Mouse (Mus musculus) lung, embryonic 14.5 days (tissue): Measurements from ENCODE around the gene Ckb. TPM values are rescaled to one million over a fixed set of nuclear protein-coding genes. Genes with fewer than 3 reads are reported as not detected.
A peak's percentile ranks its signal among the peaks of the same experiment; 100 is the strongest.

Source experiments
- ATAC-seq: fragments of 200-750 bp; cut with Nextera tagmentation; 2 replicates; pipeline ENCODE4 v1.8.0; 2017; ENCODE audit warnings: mild to moderate bottlenecking, moderate TSS enrichment, moderate library complexity; ENCODE audit not compliant: insufficient read depth
- DNase-seq: peaks from one replicate; pipeline ENCODE4 v3.0.0-alpha.2; 2015
- H3K27ac ChIP-seq: fragments of 300-500 bp; sonication (generic); 2 replicates; pipeline ENCODE4 v1.5.1; 2014; ENCODE audit warnings: low read depth, mild to moderate bottlenecking, moderate library complexity
- H3K27me3 ChIP-seq: fragments of 300-500 bp; sonication (generic); 2 replicates; pipeline ENCODE4 v1.6.1; 2014; ENCODE audit warnings: low read length, control low read depth; ENCODE audit not compliant: insufficient read depth
- H3K36me3 ChIP-seq: fragments of 300-500 bp; sonication (generic); 2 replicates; pipeline ENCODE4 v1.6.1; 2014; ENCODE audit warnings: control low read depth; ENCODE audit not compliant: insufficient read depth
- H3K4me1 ChIP-seq: fragments of 300-500 bp; sonication (generic); 2 replicates; pipeline ENCODE4 v1.6.1; 2014; ENCODE audit warnings: antibody characterized with exemption, control low read depth; ENCODE audit not compliant: insufficient read depth
- H3K4me2 ChIP-seq: fragments of 300-500 bp; sonication (generic); 2 replicates; pipeline ENCODE4 v1.6.1; 2014; ENCODE audit warnings: mild to moderate bottlenecking
- H3K4me3 ChIP-seq: fragments of 300-500 bp; sonication (generic); 2 replicates; pipeline ENCODE4 v1.5.1; 2014; ENCODE audit warnings: low read depth, low read length
- H3K9ac ChIP-seq: fragments of 300-500 bp; sonication (generic); 2 replicates; pipeline ENCODE4 v1.6.1; 2014
- H3K9me3 ChIP-seq: fragments of 300-500 bp; sonication (generic); 2 replicates; pipeline ENCODE4 v1.6.1; 2016; ENCODE audit warnings: low read depth, low read length, control low read depth
- CTCF ChIP-seq: IDR thresholded peaks from 2 replicates; pipeline ENCODE4 v1.5.1; 2016; ENCODE audit warnings: antibody characterized with exemption, low read depth
- WGBS: fragments of 180-500 bp; shearing (Covaris S2); extraction: QIAGEN DNeasy Blood & Tissue Kit; methylation state at CpG from one replicate; pipeline ENCODE4 v1.1.7; 2014; 5-methylcytosine and 5-hydroxymethylcytosine counted together
- polyA plus RNA-seq: library from polyadenylated mRNA; unstranded; fragments of >200 nt; fragmentation: Nextera tagmentation; extraction: Ambion mirVana; gene quantifications from 2 replicates; pipeline ENCODE4 v1.2.1, GENCODE M21; 2014

The Ckb gene
- polyA plus RNA-seq, 1 experiment from 2014 or later = 217 TPM

DNA sequence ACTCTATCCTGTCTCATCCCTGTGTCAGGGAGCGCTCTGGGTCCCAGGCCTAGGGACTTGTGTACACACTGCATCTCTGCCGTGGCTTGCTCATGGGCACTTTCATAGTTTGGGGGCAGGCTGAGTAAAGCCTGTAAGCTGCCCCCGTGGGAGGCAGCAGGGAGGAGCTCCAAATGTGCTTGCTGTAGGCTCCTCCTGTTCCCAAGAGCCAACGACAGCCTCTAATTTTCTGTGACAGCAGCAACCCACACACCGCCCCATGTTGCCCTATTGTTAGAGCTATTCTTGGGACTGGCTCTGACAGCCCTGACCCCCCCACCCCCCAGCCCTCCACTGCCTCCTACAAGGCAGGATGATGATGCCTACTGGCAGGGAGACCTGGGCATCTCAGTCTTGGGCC lies 9.9 kb upstream of the Ckb start:
- Histone ChIP-seq H3K4me3 (no peak overlapping the region), H3K9me3 (no peaks in the 10 kb centered on the region), H3K9ac (no peak overlapping the region), H3K27me3 (no peaks in the 10 kb centered on the region), H3K4me1 (peaks cover 5% of the 10 kb centered on the region; the same call in 1 of the 2 replicates), H3K36me3 (peaks cover 34% of the 10 kb centered on the region; the same call in 1 of the 2 replicates), H3K4me2 (no peak overlapping the region), H3K27ac (peak overlapping the region; percentile 80)
- WGBS = 75% methylated on average over 5 of the region's 5 CpGs
- ATAC-seq = no peak
- TF ChIP-seq CTCF = no peak
- no peak for DNase-seq

GRCm38 (mm10) chr12:111681305-111681704 lies 9.2 kb upstream of the Ckb start:
- Histone ChIP-seq H3K27me3 (no peaks in the 10 kb centered on the region), H3K4me2 (no peak overlapping the region), H3K36me3 (peaks cover 34% of the 10 kb centered on the region; the same call in 1 of the 2 replicates), H3K9me3 (no peaks in the 10 kb centered on the region), H3K4me3 (no peak overlapping the region), H3K27ac (peak overlapping the region; percentile 69), H3K9ac (no peak overlapping the region), H3K4me1 (0 out of 2 replicates have a peak, but pooled peaks cover 4% of the 10 kb centered on the region)
- no peak for ATAC-seq
- DNase-seq = peak; percentile 46
- WGBS = 67% methylated on average over 8 of the region's 8 CpGs
- TF ChIP-seq CTCF = no peak

DNA sequence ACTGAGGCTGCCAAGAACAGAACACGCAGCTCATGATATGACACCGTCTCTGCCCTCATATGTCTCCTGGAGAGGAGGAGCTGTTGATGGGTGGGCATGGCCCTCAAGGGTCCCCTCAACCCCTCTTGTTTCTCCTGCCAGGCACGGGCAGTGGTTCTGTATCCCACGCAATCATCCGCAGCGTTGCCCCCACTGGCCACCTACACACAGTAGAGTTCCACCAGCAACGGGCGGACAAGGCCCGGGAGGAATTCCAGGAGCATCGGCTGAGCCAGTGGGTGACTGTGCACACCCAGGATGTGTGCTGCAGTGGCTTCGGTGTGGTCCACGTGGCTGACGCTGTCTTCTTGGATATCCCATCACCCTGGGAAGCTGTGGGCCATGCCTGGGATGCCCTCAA lies 8.5 kb upstream of the Ckb start:
- no peaks in the 10 kb centered on the region for H3K9me3 ChIP-seq
- WGBS = 89% methylated on average over 13 of the region's 13 CpGs
- no peak overlapping the region for H3K4me2 ChIP-seq
- peaks cover 34% of the 10 kb centered on the region; the same call in 1 of the 2 replicates for H3K36me3 ChIP-seq
- TF ChIP-seq CTCF = no peak
- 0 out of 2 replicates have a peak, but pooled peaks cover 4% of the 10 kb centered on the region for H3K4me1 ChIP-seq
- no peak overlapping the region for H3K4me3 ChIP-seq
- no peak overlapping the region; the same call in 1 of the 2 replicates for H3K27ac ChIP-seq
- no peak for ATAC-seq
- no peak overlapping the region for H3K9ac ChIP-seq
- no peak for DNase-seq
- no peaks in the 10 kb centered on the region for H3K27me3 ChIP-seq

GRCm38 (mm10) chr12:111678997-111679396 lies 6.9 kb upstream of the Ckb start:
- 47% methylated on average over 7 of the region's 7 CpGs for WGBS
- Histone ChIP-seq H3K4me1 (0 out of 2 replicates have a peak, but pooled peaks cover 4% of the 10 kb centered on the region), H3K9me3 (no peaks in the 10 kb centered on the region), H3K4me2 (peak overlapping the region; percentile 88), H3K4me3 (peak overlapping the region; percentile 66), H3K27me3 (0 out of 2 replicates have a peak, but pooled peaks cover 3% of the 10 kb centered on the region), H3K36me3 (peaks cover 29% of the 10 kb centered on the region; the same call in 1 of the 2 replicates), H3K27ac (no peak overlapping the region), H3K9ac (peak overlapping the region; percentile 76; the same call in 1 of the 2 replicates)
- TF ChIP-seq CTCF = no peak
- ATAC-seq (no peak), DNase-seq (no peak)

- H3K27ac ChIP-seq = no peak overlapping the region
- DNase-seq (no peak), ATAC-seq (no peak)
- peaks cover 25% of the 10 kb centered on the region; the same call in 1 of the 2 replicates for H3K36me3 ChIP-seq
- TF ChIP-seq CTCF = no peak
- H3K27me3 ChIP-seq = peaks cover 5% of the 10 kb centered on the region; the same call in 1 of the 2 replicates
- WGBS = 3% methylated on average over 13 of the region's 13 CpGs
- no peaks in the 10 kb centered on the region for H3K9me3 ChIP-seq
- H3K4me2 ChIP-seq = peak overlapping the region; percentile 88
- H3K4me1 ChIP-seq = 0 out of 2 replicates have a peak, but pooled peaks cover 4% of the 10 kb centered on the region
- peak overlapping the region; percentile 66 for H3K4me3 ChIP-seq
- H3K9ac ChIP-seq = peak overlapping the region; percentile 76
These were observed 6.5 kb upstream of the Ckb start for GRCm38 (mm10) chr12:111678670-111678933.

DNA sequence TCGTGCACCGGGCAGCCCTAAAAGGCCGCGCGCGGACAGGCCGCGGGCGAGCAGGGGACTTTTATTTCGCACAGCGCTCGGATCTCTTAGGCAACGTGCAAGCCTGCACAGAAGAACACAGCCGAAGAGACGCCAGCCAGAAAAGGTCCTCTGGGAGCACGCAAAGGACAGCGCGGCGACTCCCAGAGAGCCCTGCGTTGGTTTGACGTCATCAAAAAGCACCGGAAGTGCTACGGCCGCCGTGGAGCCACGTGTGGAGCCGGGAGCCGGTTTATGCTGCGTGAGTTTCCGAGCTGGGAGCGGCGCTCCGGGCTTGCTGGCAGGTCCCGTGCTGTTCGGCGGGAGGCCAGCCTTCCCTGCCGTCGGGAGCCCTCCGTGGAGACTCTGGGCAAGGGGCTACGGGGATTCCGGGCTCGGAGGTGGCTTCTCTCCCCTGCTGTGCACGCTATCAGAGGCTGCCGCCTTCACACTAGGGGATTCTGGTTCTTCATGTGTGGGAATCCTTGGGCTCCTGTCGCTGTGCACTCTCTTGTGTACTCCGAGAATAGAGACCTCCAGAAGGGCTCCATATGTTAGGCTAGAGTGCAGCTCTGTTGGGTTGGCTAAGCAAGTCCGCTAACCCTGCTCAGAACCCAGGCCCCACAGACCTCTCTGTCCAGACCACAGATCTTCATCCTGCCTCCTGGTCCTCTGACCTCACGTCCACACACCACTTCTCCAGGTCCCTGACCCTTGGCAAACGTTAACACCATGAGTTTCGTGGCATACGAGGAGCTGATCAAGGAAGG lies 5.9 kb upstream of the Ckb start, which contains the start of gene Trmt61a:
Trmt61a (plus strand) TSS at position 224 of the 788 bp plus-strand sequence.
- peak within 1 kb of the TSS; percentile 92 for H3K27ac ChIP-seq
- no peak for TF ChIP-seq CTCF
- peak within 1 kb of the TSS; percentile 66 for H3K4me3 ChIP-seq
- no peaks in the 10 kb centered on the region for H3K9me3 ChIP-seq
- under 1% methylated on average over 51 of the region's 51 CpGs for WGBS
- H3K36me3 ChIP-seq = peaks cover 24% of the 10 kb centered on the region; the same call in 1 of the 2 replicates
- peak within 1 kb of the TSS; percentile 76 for H3K9ac ChIP-seq
- DNase-seq = peak; percentile 99
- ATAC-seq = peak; percentile 87
- 0 out of 2 replicates have a peak, but pooled peaks cover 4% of the 10 kb centered on the region for H3K4me1 ChIP-seq
- H3K4me2 ChIP-seq = peak within 1 kb of the TSS; percentile 88
- peaks cover 10% of the 10 kb centered on the region; the same call in 1 of the 2 replicates for H3K27me3 ChIP-seq

DNA sequence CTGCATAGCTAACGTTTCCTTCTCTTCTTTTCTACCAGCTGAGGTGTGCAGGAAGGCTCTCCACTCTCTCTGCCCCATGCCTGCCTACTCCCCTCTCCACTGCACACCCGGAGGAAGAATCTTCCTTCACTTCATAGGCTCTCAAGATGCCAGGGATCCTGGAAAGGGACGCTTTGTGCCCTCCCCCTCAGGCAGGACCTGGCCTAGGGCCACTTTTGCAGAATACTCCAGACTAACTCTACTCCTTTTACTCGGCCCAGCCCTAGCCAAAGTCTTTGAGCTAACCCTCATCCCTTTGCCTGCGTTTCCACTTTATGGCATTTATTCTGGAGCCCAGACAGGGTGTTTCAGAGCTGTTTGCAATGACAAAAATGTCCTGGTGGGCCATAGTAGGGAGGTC lies 5.3 kb upstream of the Ckb start:
- Histone ChIP-seq H3K36me3 (peaks cover 21% of the 10 kb centered on the region; the same call in 1 of the 2 replicates), H3K4me2 (peak overlapping the region; percentile 88), H3K9me3 (no peaks in the 10 kb centered on the region), H3K27me3 (peaks cover 17% of the 10 kb centered on the region), H3K27ac (peak overlapping the region; percentile 92), H3K4me3 (peak overlapping the region; percentile 66), H3K4me1 (peaks cover 7% of the 10 kb centered on the region), H3K9ac (peak overlapping the region; percentile 76)
- DNase-seq (no peak), ATAC-seq (peak; percentile 12; the same call in 1 of the 2 replicates)
- 19% methylated on average over 5 of the region's 5 CpGs for WGBS
- TF ChIP-seq CTCF = no peak
